Mouse (Mus musculus) CH12.LX (cell line): ENCODE measurements at regions not wholly inside any gene's neighbourhood (a gene's known extent, or its start where the extent isn't known, plus 50 kb on each side); places are given as distances from the start of the nearest gene placed in this dataset.

Source experiments
- DNase-seq: peaks from one replicate; pipeline ENCODE4 v3.0.0-alpha.2; 2013; ENCODE audit errors: extremely low read depth
- H3K27ac ChIP-seq: 2 replicates; pipeline ENCODE4 v1.5.1; 2012; ENCODE audit warnings: low read depth, mild to moderate bottlenecking, control low read depth, moderate library complexity; ENCODE audit not compliant: insufficient read depth
- H3K27me3 ChIP-seq: replicated peaks from 2 replicates; pipeline ENCODE3; 2012; ENCODE audit warnings: inconsistent platforms
- H3K36me3 ChIP-seq, 2 experiments: replicated peaks in 1 of 2; 2 replicates each; pipeline versions ENCODE3 to v1.6.1; 2012; ENCODE audit warnings: inconsistent platforms in 1 of 2, low read length in 1 of 2, mild to moderate bottlenecking in 1 of 2, mixed read lengths in 1 of 2, moderate library complexity in 1 of 2; ENCODE audit not compliant: control insufficient read depth in 1 of 2, insufficient read depth in 1 of 2
- H3K4me1 ChIP-seq, 2 experiments: 2 replicates each; pipeline ENCODE4 v1.6.1; 2012; ENCODE audit warnings: inconsistent platforms in 1 of 2, moderate library complexity in 1 of 2; ENCODE audit not compliant: insufficient read depth in 2 of 2, control insufficient read depth in 1 of 2
- H3K4me2 ChIP-seq: 2 replicates; pipeline ENCODE4 v1.6.1; 2012; ENCODE audit warnings: low read depth, mild to moderate bottlenecking, control low read depth; ENCODE audit not compliant: poor library complexity, insufficient read depth, severe bottlenecking
- H3K4me3 ChIP-seq, 3 experiments: fragments of 150-350 bp in 1 of 3; sonication (generic) in 1 of 3; replicated peaks in 1 of 3; 2 replicates each; pipeline versions ENCODE3 to v1.5.1; 2011 to 2012; ENCODE audit warnings: low read depth in 2 of 3, low read length in 2 of 3, mild to moderate bottlenecking in 2 of 3, moderate library complexity in 2 of 3, control low read depth in 1 of 3, improper control_type of control experiment in 1 of 3, inconsistent platforms in 1 of 3, mixed read lengths in 1 of 3; ENCODE audit not compliant: poor library complexity in 1 of 3
- H3K79me2 ChIP-seq: replicated peaks from 2 replicates; pipeline ENCODE4 v1.6.1; 2012; ENCODE audit warnings: mild to moderate bottlenecking, moderate library complexity; ENCODE audit not compliant: control insufficient read depth, poor library complexity, insufficient read depth, severe bottlenecking; ENCODE audit errors: extremely low read depth
- H3K9ac ChIP-seq: 2 replicates; pipeline ENCODE4 v1.6.1; 2012; ENCODE audit warnings: low read depth, mild to moderate bottlenecking, control low read depth, moderate library complexity; ENCODE audit not compliant: insufficient read depth
- H3K9me3 ChIP-seq: replicated peaks from 2 replicates; pipeline ENCODE3; 2012; ENCODE audit warnings: low read length, inconsistent platforms, mixed read lengths
- BHLHE40 ChIP-seq: IDR thresholded peaks from 2 replicates; pipeline ENCODE4 v1.6.1; 2011; ENCODE audit warnings: mild to moderate bottlenecking, low read depth, low read length, improper control_type of control experiment
- CHD2 ChIP-seq: IDR thresholded peaks from 2 replicates; pipeline ENCODE4 v1.6.1; 2011; ENCODE audit warnings: low read length, improper control_type of control experiment
- CTCF ChIP-seq, 2 experiments: IDR thresholded peaks in 1 of 2; conservative IDR thresholded peaks in 1 of 2; 2 replicates each; pipeline ENCODE4 v1.5.1; 2011 to 2012; ENCODE audit warnings: low read depth in 2 of 2, low read length in 2 of 2, improper control_type of control experiment in 1 of 2, inconsistent platforms in 1 of 2, mild to moderate bottlenecking in 1 of 2, moderate library complexity in 1 of 2
- E2F4 ChIP-seq: IDR thresholded peaks from 2 replicates; pipeline ENCODE4 v1.6.1; 2011; ENCODE audit warnings: low read depth, low read length, improper control_type of control experiment; ENCODE audit not compliant: insufficient replicate concordance
- ELF1 ChIP-seq: IDR thresholded peaks from 2 replicates; pipeline ENCODE4 v1.6.1; 2014; ENCODE audit warnings: low read depth, mild to moderate bottlenecking, inconsistent platforms, low read length, improper control_type of control experiment
- EP300 ChIP-seq: IDR thresholded peaks from 2 replicates; pipeline ENCODE4 v1.6.1; 2011; ENCODE audit warnings: low read length, improper control_type of control experiment
- ETS1 ChIP-seq: conservative IDR thresholded peaks from 2 replicates; pipeline ENCODE4 v1.6.1; 2012; ENCODE audit warnings: low read depth, mild to moderate bottlenecking, inconsistent platforms, low read length, improper control_type of control experiment, moderate library complexity
- GABPA ChIP-seq: IDR thresholded peaks from 2 replicates; pipeline ENCODE4 v1.6.1; 2012; ENCODE audit warnings: low read depth, low read length, improper control_type of control experiment, inconsistent platforms; ENCODE audit not compliant: insufficient replicate concordance
- HCFC1 ChIP-seq: IDR thresholded peaks from 2 replicates; pipeline ENCODE4 v1.6.1; 2012; ENCODE audit warnings: low read depth, mild to moderate bottlenecking, inconsistent platforms, low read length, improper control_type of control experiment
- IRF4 ChIP-seq: IDR thresholded peaks from 2 replicates; pipeline ENCODE4 v1.6.1; 2014; ENCODE audit warnings: low read depth, mild to moderate bottlenecking, inconsistent platforms, low read length, improper control_type of control experiment
- MAFK ChIP-seq: IDR thresholded peaks from 2 replicates; pipeline ENCODE4 v1.6.1; 2011; ENCODE audit warnings: low read length, improper control_type of control experiment; ENCODE audit not compliant: insufficient replicate concordance
- MAX ChIP-seq: IDR thresholded peaks from 2 replicates; pipeline ENCODE4 v1.6.1; 2011; ENCODE audit warnings: low read length, improper control_type of control experiment
- MAZ ChIP-seq: IDR thresholded peaks from 2 replicates; pipeline ENCODE4 v1.6.1; 2012; ENCODE audit warnings: low read depth, mild to moderate bottlenecking, inconsistent platforms, low read length, improper control_type of control experiment, moderate library complexity
- MEF2A ChIP-seq: IDR thresholded peaks from 2 replicates; pipeline ENCODE4 v1.6.1; 2014; ENCODE audit warnings: low read depth, mild to moderate bottlenecking, inconsistent platforms, low read length, improper control_type of control experiment, borderline replicate concordance
- MXI1 ChIP-seq: IDR thresholded peaks from 2 replicates; pipeline ENCODE4 v1.6.1; 2011; ENCODE audit warnings: mild to moderate bottlenecking, low read depth, low read length, improper control_type of control experiment
- MYC ChIP-seq: IDR thresholded peaks from 2 replicates; pipeline ENCODE4 v1.6.1; 2011; ENCODE audit warnings: low read depth, mild to moderate bottlenecking, improper control_type of control experiment, low read length
- NELFE ChIP-seq: IDR thresholded peaks from 2 replicates; pipeline ENCODE4 v1.6.1; 2011; ENCODE audit warnings: low read depth, low read length, improper control_type of control experiment
- RAD21 ChIP-seq: IDR thresholded peaks from 2 replicates; pipeline ENCODE4 v1.6.1; 2011; ENCODE audit warnings: low read depth, mild to moderate bottlenecking, low read length, improper control_type of control experiment, moderate library complexity
- RCOR1 ChIP-seq: conservative IDR thresholded peaks from 2 replicates; pipeline ENCODE4 v1.6.1; 2012; ENCODE audit warnings: low read depth, mild to moderate bottlenecking, inconsistent platforms, low read length, improper control_type of control experiment
- SIN3A ChIP-seq: IDR thresholded peaks from 2 replicates; pipeline ENCODE4 v1.6.1; 2012; ENCODE audit warnings: low read length, improper control_type of control experiment, inconsistent platforms
- TBP ChIP-seq: conservative IDR thresholded peaks from 2 replicates; pipeline ENCODE4 v1.6.1; 2011; ENCODE audit warnings: low read depth, low read length, improper control_type of control experiment
- TCF12 ChIP-seq: IDR thresholded peaks from 2 replicates; pipeline ENCODE4 v1.6.1; 2014; ENCODE audit warnings: low read depth, mild to moderate bottlenecking, inconsistent platforms, low read length, improper control_type of control experiment
- UBTF ChIP-seq: IDR thresholded peaks from 2 replicates; pipeline ENCODE4 v1.6.1; 2012; ENCODE audit warnings: low read depth, mild to moderate bottlenecking, inconsistent platforms, low read length, improper control_type of control experiment, moderate library complexity
- USF1 ChIP-seq: IDR thresholded peaks from 2 replicates; pipeline ENCODE4 v1.6.1; 2014; ENCODE audit warnings: low read depth, mild to moderate bottlenecking, inconsistent platforms, low read length, improper control_type of control experiment
- USF2 ChIP-seq: conservative IDR thresholded peaks from 2 replicates; pipeline ENCODE4 v1.6.1; 2011; ENCODE audit warnings: low read depth, low read length, improper control_type of control experiment
- ZC3H11A ChIP-seq: IDR thresholded peaks from 2 replicates; pipeline ENCODE4 v1.6.1; 2012; ENCODE audit warnings: low read depth, mild to moderate bottlenecking, inconsistent platforms, low read length, improper control_type of control experiment
- ZMIZ1 ChIP-seq: IDR thresholded peaks from 2 replicates; pipeline ENCODE4 v1.6.1; 2012; ENCODE audit warnings: low read depth, mild to moderate bottlenecking, inconsistent platforms, low read length, improper control_type of control experiment
- ZNF384 ChIP-seq: IDR thresholded peaks from 2 replicates; pipeline ENCODE4 v1.6.1; 2012; ENCODE audit warnings: low read depth, low read length, improper control_type of control experiment, inconsistent platforms
- dilution Hi-C: fragments of 300-500 bp; cut with MboI; formaldehyde crosslinking; loops from 2 replicates; pipeline ENCODE4 v1.14.3; 2020; ENCODE audit warnings: low sequenced_read_pairs; ENCODE audit not compliant: extremely low pct_unique_long_range_greater_than_20kb, extremely low pct_ligation_motif_present
- in situ Hi-C: fragments of 300-500 bp; cut with MboI; formaldehyde crosslinking; loops from 3 replicates; pipeline ENCODE4 v1.14.3; 2019; ENCODE audit warnings: low sequenced_read_pairs, low pct_ligation_motif_present, low pct_unique_long_range_greater_than_20kb, mixed read lengths

- dilution Hi-C loops: no loop called here
- H3K4me1 ChIP-seq: peaks cover 33 to 65% of the 10 kb centered on the region in 2 experiments
- no peak overlapping the region for H3K4me3 ChIP-seq
Measured at GRCm38 (mm10) chr14:102828442-102828841, 154.0 kb downstream of the Kctd12 start.

GRCm38 (mm10) chr14:102827756-102828384 is 154.6 kb downstream of the Kctd12 start:
- Histone ChIP-seq H3K36me3 (peaks cover under 1 to 24% of the 10 kb centered on the region in 2 experiments), H3K27me3 (no peaks in the 10 kb centered on the region), H3K4me3 (no peak overlapping the region), H3K9ac (peak overlapping the region; percentile 3; the same call in 1 of the 2 replicates), H3K27ac (peak overlapping the region; percentile 32; the same call in 1 of the 2 replicates), H3K4me2 (peak overlapping the region; percentile 91), H3K79me2 (no peaks in the 10 kb centered on the region), H3K4me1 (peaks cover 31 to 59% of the 10 kb centered on the region in 2 experiments), H3K9me3 (no peaks in the 10 kb centered on the region)
- in situ Hi-C loops: no loop called here
- dilution Hi-C loops: no loop called here
- no peak for DNase-seq
- TF ChIP-seq MYC (no peak), CTCF (conservative IDR thresholded peaks at IDR 0.05 in 1 of 2, IDR thresholded peaks at IDR 0.05 in 1 of 2; ENCODE audit: low read depth in 2 of 2, low read length in 2 of 2) (no peak), SIN3A (no peak), ZMIZ1 (no peak), RAD21 (no peak), GABPA (no peak), MAZ (no peak), ZC3H11A (no peak), CHD2 (no peak), RCOR1 (no peak), HCFC1 (no peak), ZNF384 (no peak), TBP (no peak), TCF12 (no peak)

More at GRCm38 (mm10) chr14:102828442-102828841, 154.0 kb downstream of the Kctd12 start:
- no peaks in the 10 kb centered on the region for H3K9me3 ChIP-seq
- H3K9ac ChIP-seq: 0 out of 2 replicates have a peak overlapping the region, but pooled peaks have one; percentile 3
- no peaks in the 10 kb centered on the region for H3K79me2 ChIP-seq
- in situ Hi-C loops: no loop called here
- H3K36me3 ChIP-seq: peaks cover 0 to 18% of the 10 kb centered on the region in 2 experiments
- peak overlapping the region; percentile 91 for H3K4me2 ChIP-seq
- no peak for DNase-seq
- H3K27me3 ChIP-seq: no peaks in the 10 kb centered on the region
- peak overlapping the region; percentile 36; the same call in 1 of the 2 replicates for H3K27ac ChIP-seq
- TF ChIP-seq USF2 (peak; percentile 60), MXI1 (no peak), E2F4 (no peak), USF1 (peak; percentile 53), MEF2A (no peak), MYC (no peak), MAFK (no peak), CHD2 (no peak), EP300 (no peak), BHLHE40 (peak; percentile 87), NELFE (no peak), ELF1 (no peak), UBTF (no peak), IRF4 (no peak), MAX (0 out of 2 replicates have a peak, but pooled peaks have one; percentile 35), ETS1 (peak; percentile 42; the same call in 1 of the 2 replicates), RAD21 (no peak), ZNF384 (no peak)
- TF ChIP-seq, all 38 proteins: peak for 5
